Mouse (Mus musculus) stomach, adult 2 months (tissue): Measurements from ENCODE around the gene Gm8206. TPM values are rescaled to one million over a fixed set of nuclear protein-coding genes. Genes with fewer than 3 reads are reported as not detected.

Experiments
- polyA plus RNA-seq: library from polyadenylated mRNA; depleted of rRNA; stranded (reverse); fragments of >200 nt; gene quantifications from 2 replicates; pipeline ENCODE4 v1.2.3, GENCODE M21; 2012; rRNA removed

Gene Gm8206
- 0.06 TPM in 1 of 2 replicates, not detected in the other for polyA plus RNA-seq

DNA sequence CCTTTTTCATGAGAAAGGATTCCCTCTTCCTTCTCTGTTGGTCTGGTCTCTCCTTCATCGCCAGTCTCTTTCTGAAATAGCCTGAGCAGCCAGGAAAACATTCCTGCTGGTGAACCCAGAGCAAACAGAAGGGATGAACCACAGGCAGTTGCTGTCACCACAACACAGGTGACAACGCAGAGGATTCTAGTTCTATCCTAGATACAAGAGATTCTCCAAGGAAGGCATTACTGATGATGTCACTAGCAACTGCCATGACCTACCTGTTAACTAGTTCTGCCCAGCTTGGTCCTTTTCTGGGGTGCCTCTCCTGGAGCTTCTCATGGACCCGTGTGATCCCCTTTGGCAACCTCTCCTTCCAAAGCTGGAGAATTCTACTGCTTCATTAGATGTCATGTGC lies at the start of gene Gm8206:
Gene Gm8206, minus strand, starts transcription at position 101 of the 400 bp plus-strand sequence.

GRCm38 (mm10) chr14:6125707-6126106 lies 32.0 kb upstream of the Gm8206 start, which contains the start of gene Gm3476:
Gene Gm3476, minus strand, starts transcription at chr14:6125807.

GRCm38 (mm10) chr14:6108272-6108925 lies 14.7 kb upstream of the Gm8206 start, which contains the start of gene Gm3468:
Gene Gm3468, minus strand, starts transcription at chr14:6108665.

GRCm38 (mm10) chr14:6058167-6058566 lies 35.6 kb downstream of the Gm8206 start, which contains the start of gene Gm6337:
Gene Gm6337, minus strand, starts transcription at chr14:6058267.

GRCm38 (mm10) chr14:5979037-5979436 lies 114.7 kb downstream of the Gm8206 start, which contains the start of gene Gm3453:
Gene Gm3453, minus strand, starts transcription at chr14:5979137.

Other genes starting within 250 kb of the Gm8206 start
- gene Gm8237, start 213.6 kb downstream of the Gm8206 start, polyA plus RNA-seq = not detected in 2 replicates
- not detected in 2 replicates for gene Gm3248, start 132.2 kb downstream of the Gm8206 start, polyA plus RNA-seq
- not detected in 2 replicates for gene Gm3453, start 114.8 kb downstream of the Gm8206 start, polyA plus RNA-seq
- gene Gm6337, start 35.7 kb downstream of the Gm8206 start, polyA plus RNA-seq = not detected in 2 replicates
- 0.10 TPM in 1 of 2 replicates, not detected in the other for gene Gm3468, start 14.7 kb upstream of the Gm8206 start, polyA plus RNA-seq
- gene Gm3476, start 31.9 kb upstream of the Gm8206 start, polyA plus RNA-seq = not detected in 2 replicates
- not detected in 2 replicates for gene Gm21560, start 125.3 kb upstream of the Gm8206 start, polyA plus RNA-seq
- gene Gm3411, start 193.3 kb upstream of the Gm8206 start, polyA plus RNA-seq = 0.04 TPM in 1 of 2 replicates, not detected in the other
- not detected in 2 replicates for gene Gm21103, start 210.9 kb upstream of the Gm8206 start, polyA plus RNA-seq
- gene Gm3618, start 249.7 kb upstream of the Gm8206 start, polyA plus RNA-seq = not detected in 2 replicates